Mouse (Mus musculus) E14TG2a.4 (cell line): Measurements from ENCODE around the gene Basp1.
A peak's percentile ranks its signal among the peaks of the same experiment; 100 is the strongest.

Experiments
- H3K27me3 ChIP-seq: 2 replicates; pipeline ENCODE4 v1.6.1; 2014; ENCODE audit warnings: low read length, control low read depth; ENCODE audit not compliant: insufficient read depth
- H3K36me3 ChIP-seq: 2 replicates; pipeline ENCODE4 v1.6.1; 2014; ENCODE audit warnings: low read length, control low read depth; ENCODE audit not compliant: insufficient read depth
- H3K4me1 ChIP-seq: replicated peaks from 2 replicates; pipeline ENCODE4 v1.6.1; 2014; ENCODE audit warnings: low read depth, low read length, control low read depth
- H3K4me3 ChIP-seq: replicated peaks from 2 replicates; pipeline ENCODE4 v1.5.1; 2014; ENCODE audit warnings: mild to moderate bottlenecking, low read length
- H3K9me3 ChIP-seq: 2 replicates; pipeline ENCODE4 v1.6.1; 2014; ENCODE audit warnings: low read length, control low read depth
- CTCF ChIP-seq: conservative IDR thresholded peaks from 2 replicates; pipeline ENCODE4 v1.5.1; 2014; ENCODE audit warnings: low read length
- NANOG ChIP-seq: IDR thresholded peaks from 2 replicates; pipeline ENCODE4 v1.6.1; 2014; ENCODE audit warnings: borderline replicate concordance, low read length, mixed read lengths
- POU5F1 ChIP-seq: IDR thresholded peaks from 2 replicates; pipeline ENCODE4 v1.6.1; 2014; ENCODE audit warnings: low read length, borderline replicate concordance

The Basp1 gene

GRCm38 (mm10) chr15:25446155-25446487 is 32.6 kb upstream of the Basp1 start:
- Histone ChIP-seq H3K4me1 (peaks cover 20% of the 10 kb centered on the region), H3K9me3 (no peaks in the 10 kb centered on the region), H3K4me3 (peak overlapping the region; percentile 53), H3K27me3 (peaks cover 62% of the 10 kb centered on the region), H3K36me3 (no peaks in the 10 kb centered on the region)
- TF ChIP-seq POU5F1 (no peak), NANOG (no peak), CTCF (no peak)

DNA sequence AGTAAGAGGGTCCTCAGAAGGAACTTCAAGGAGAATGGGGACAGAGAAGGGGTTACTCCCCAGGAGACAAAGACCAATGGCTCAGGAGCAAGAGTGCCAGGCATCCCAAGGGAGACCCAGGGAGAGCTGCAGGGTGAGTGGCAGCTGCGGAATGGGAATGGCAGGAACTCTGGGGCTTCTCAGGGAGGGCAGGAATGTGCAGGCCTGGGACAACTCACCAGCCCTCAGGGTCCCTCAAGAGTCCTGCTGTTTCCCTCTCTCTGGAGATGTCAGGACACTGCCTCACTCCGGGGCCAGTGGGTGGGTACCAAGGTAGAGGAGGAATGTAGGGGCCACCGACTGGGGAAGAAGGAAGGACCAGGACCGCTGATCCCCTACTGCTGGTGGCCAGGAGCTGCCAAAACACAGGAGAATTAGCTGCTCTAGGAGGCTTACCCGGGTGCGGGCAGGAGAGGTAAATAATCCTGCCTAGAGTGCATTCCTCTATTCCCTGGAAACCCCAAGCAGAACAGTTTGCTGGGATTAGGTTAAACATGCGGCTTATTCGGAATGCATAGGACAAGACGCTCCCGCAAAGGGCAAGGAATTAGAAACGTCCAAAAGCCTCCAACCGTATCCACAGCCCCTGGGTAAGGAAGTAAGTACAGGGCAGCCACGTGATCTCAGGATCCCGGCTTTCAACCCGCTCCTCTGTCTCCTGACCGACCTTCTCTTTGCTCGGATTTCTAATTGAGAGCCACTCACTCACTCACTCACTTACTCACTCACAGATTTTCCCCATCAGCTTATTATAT is 32.0 kb upstream of the Basp1 start:
- H3K36me3 ChIP-seq, result no peaks in the 10 kb centered on the region
- H3K4me1 ChIP-seq, result peaks cover 20% of the 10 kb centered on the region
- no peak for TF ChIP-seq CTCF
- TF ChIP-seq NANOG, result no peak
- TF ChIP-seq POU5F1, result no peak
- peak overlapping the region; percentile 53 for H3K4me3 ChIP-seq
- H3K9me3 ChIP-seq, result no peaks in the 10 kb centered on the region
- peaks cover 62% of the 10 kb centered on the region for H3K27me3 ChIP-seq

- Histone ChIP-seq H3K9me3 (no peaks in the 10 kb centered on the region), H3K36me3 (no peaks in the 10 kb centered on the region)
Observed at GRCm38 (mm10) chr15:25444208-25444607, 30.6 kb upstream of the Basp1 start.

DNA sequence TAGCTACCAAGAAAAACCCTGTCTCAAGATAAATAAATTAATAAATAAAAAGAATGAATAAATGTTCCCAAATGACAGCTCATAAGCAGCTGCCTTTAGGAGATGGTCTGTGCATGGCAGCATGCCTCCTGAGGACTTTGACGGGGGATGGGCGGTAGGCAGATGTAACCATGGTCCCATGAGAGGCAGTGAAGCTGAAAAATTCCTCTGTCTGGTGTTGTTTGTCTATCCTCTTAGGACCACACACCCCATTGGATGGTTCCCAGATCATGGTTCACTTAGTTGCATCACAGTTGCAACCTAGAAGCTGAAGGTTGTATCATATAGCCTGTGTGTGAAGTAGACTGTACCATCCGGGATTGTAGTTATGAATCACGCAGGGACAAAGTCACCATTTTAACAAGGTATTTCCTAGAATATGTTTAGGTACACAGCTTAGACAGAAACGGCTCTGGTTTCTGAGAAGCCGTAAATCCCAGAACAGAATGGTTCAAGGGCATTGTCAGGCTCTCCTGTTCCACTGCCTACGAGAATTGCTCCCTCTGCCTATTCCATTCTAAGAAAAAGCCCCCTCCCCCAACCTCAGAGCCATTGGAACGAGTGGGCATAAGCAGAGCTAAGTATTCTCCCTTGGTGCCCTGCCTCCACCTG is 29.7 kb upstream of the Basp1 start:
- H3K4me1 ChIP-seq, result peaks cover 20% of the 10 kb centered on the region
- H3K4me3 ChIP-seq, result no peak overlapping the region
- TF ChIP-seq POU5F1 (no peak), CTCF (no peak), NANOG (no peak)
- no peaks in the 10 kb centered on the region for H3K36me3 ChIP-seq
- no peaks in the 10 kb centered on the region for H3K9me3 ChIP-seq
- peaks cover 53% of the 10 kb centered on the region for H3K27me3 ChIP-seq

More at GRCm38 (mm10) chr15:25444208-25444607, 30.6 kb upstream of the Basp1 start:
- no peak for TF ChIP-seq CTCF
- no peak for TF ChIP-seq NANOG
- TF ChIP-seq POU5F1, result no peak
- Histone ChIP-seq H3K4me3 (no peak overlapping the region), H3K27me3 (peaks cover 55% of the 10 kb centered on the region), H3K4me1 (peaks cover 20% of the 10 kb centered on the region)

- Histone ChIP-seq H3K4me3 (no peak overlapping the region), H3K27me3 (peaks cover 42% of the 10 kb centered on the region), H3K9me3 (no peaks in the 10 kb centered on the region), H3K4me1 (peaks cover 20% of the 10 kb centered on the region), H3K36me3 (no peaks in the 10 kb centered on the region)
- TF ChIP-seq CTCF (no peak), POU5F1 (no peak), NANOG (no peak)
Observed at GRCm38 (mm10) chr15:25441868-25442185, 28.3 kb upstream of the Basp1 start.

GRCm38 (mm10) chr15:25440991-25441867 is 27.7 kb upstream of the Basp1 start:
- peak; percentile 71 for TF ChIP-seq CTCF
- TF ChIP-seq NANOG, result no peak
- Histone ChIP-seq H3K4me1 (peaks cover 17% of the 10 kb centered on the region), H3K27me3 (peaks cover 38% of the 10 kb centered on the region), H3K36me3 (no peaks in the 10 kb centered on the region), H3K9me3 (no peaks in the 10 kb centered on the region), H3K4me3 (peak overlapping the region; percentile 43; the same call in 1 of the 2 replicates)

GRCm38 (mm10) chr15:25440317-25440716 is 26.8 kb upstream of the Basp1 start:
- Histone ChIP-seq H3K9me3 (no peaks in the 10 kb centered on the region), H3K4me3 (no peak overlapping the region), H3K27me3 (peaks cover 31% of the 10 kb centered on the region), H3K36me3 (no peaks in the 10 kb centered on the region), H3K4me1 (peaks cover 8% of the 10 kb centered on the region)
- TF ChIP-seq POU5F1 (no peak), NANOG (no peak), CTCF (no peak)

- no peaks in the 10 kb centered on the region; the same call in 1 of the 2 replicates for H3K9me3 ChIP-seq
- peaks cover 3% of the 10 kb centered on the region; the same call in 1 of the 2 replicates for H3K4me1 ChIP-seq
- no peak for TF ChIP-seq NANOG
- no peaks in the 10 kb centered on the region for H3K27me3 ChIP-seq
- no peaks in the 10 kb centered on the region for H3K36me3 ChIP-seq
- H3K4me3 ChIP-seq, result no peak overlapping the region
Observed at GRCm38 (mm10) chr15:25432341-25432740, 18.8 kb upstream of the Basp1 start.
